8 mouse cellular contexts compared by ENCODE assay signal in the genomic region with DNA sequence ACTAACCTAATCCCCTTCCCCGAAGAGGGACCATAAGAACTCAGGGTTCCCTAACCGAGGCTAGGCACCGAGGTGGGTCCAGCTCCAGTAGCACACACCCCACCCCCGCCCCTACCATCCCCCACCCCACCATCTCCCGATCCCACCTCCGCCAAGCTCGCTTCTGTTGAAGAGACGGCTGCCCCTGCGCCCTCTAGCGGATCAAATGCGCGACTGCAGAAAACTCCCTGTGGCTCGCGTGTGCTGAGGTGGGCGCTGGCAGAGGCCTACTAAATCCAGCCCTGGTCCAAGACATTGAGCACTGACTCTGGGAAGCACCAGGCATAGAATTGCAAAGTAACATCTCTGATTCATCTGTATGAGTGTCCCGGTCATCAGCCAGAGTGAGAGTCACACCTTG. TPM values are rescaled to one million over a fixed set of nuclear protein-coding genes. Genes with fewer than 3 reads are reported as not detected.
A peak's percentile ranks its signal among the peaks of the same experiment; 100 is the strongest.
DNase-seq lines count a peak whose midpoint lies in the region; ATAC-seq and TF ChIP-seq lines count a peak whose summit lies in the region.

No protein-coding gene starts in this region.

- ATAC-seq in liver, embryonic 12.5 days, result no peak
- peak; percentile 39; the same call in 1 of the 2 replicates for ATAC-seq in forebrain, embryonic 11.5 days (replicated peaks; ENCODE audit: low FRiP score)
- no peak for ATAC-seq in hindbrain, embryonic 14.5 days (ENCODE audit: low FRiP score)
- no peak for ATAC-seq in neural tube, embryonic 15.5 days (ENCODE audit: low FRiP score)

- H3K9ac ChIP-seq in liver, embryonic 12.5 days, result no peak overlapping the region
- no peak overlapping the region for H3K9ac ChIP-seq in forebrain, embryonic 11.5 days (ENCODE audit: low read length)
- H3K9ac ChIP-seq in hindbrain, embryonic 14.5 days, result no peak overlapping the region
- no peak overlapping the region for H3K9ac ChIP-seq in neural tube, embryonic 15.5 days (replicated peaks)

- peak; percentile 92 for TF ChIP-seq CTCF in brain, embryonic 14.5 days (IDR thresholded peaks at IDR 0.05; ENCODE audit: borderline replicate concordance, extremely low read depth, insufficient read depth, insufficient read length)
- peak; percentile 65; the same call in 1 of the 2 replicates for TF ChIP-seq CTCF in lung, adult 2 months (IDR thresholded peaks at IDR 0.05; ENCODE audit: insufficient read depth, low read length)

- H3K27me3 ChIP-seq in liver, embryonic 12.5 days (replicated peaks), result peaks cover 93% of the 10 kb centered on the region
- peaks cover 40% of the 10 kb centered on the region for H3K27me3 ChIP-seq in forebrain, embryonic 11.5 days (ENCODE audit: control insufficient read depth, insufficient read depth, low read length)
- peaks cover 26% of the 10 kb centered on the region for H3K27me3 ChIP-seq in hindbrain, embryonic 14.5 days (ENCODE audit: control insufficient read depth, insufficient read depth, low read length)
- peaks cover 18% of the 10 kb centered on the region; the same call in 1 of the 2 replicates for H3K27me3 ChIP-seq in neural tube, embryonic 15.5 days (replicated peaks)

- 2% methylated on average over 16 of the region's 16 CpGs for WGBS in liver, embryonic 12.5 days (ENCODE audit: insufficient replicate concordance)
- 4% methylated on average over 16 of the region's 16 CpGs for WGBS in forebrain, embryonic 11.5 days
- WGBS in hindbrain, embryonic 14.5 days, result 2% methylated on average over 16 of the region's 16 CpGs
- 2% methylated on average over 16 of the region's 16 CpGs for WGBS in lung, adult 2 months
- WGBS in neural tube, embryonic 15.5 days, result 3% methylated on average over 16 of the region's 16 CpGs

- H3K4me1 ChIP-seq in liver, embryonic 12.5 days, result peaks cover 18% of the 10 kb centered on the region
- H3K4me1 ChIP-seq in forebrain, embryonic 11.5 days (replicated peaks; ENCODE audit: control insufficient read depth, insufficient read depth, low read length), result peaks cover 12% of the 10 kb centered on the region; the same call in 1 of the 2 replicates
- H3K4me1 ChIP-seq in hindbrain, embryonic 14.5 days (replicated peaks; ENCODE audit: control insufficient read depth, insufficient read depth, low read length), result peaks cover 11% of the 10 kb centered on the region
- no peaks in the 10 kb centered on the region for H3K4me1 ChIP-seq in lung, adult 2 months (ENCODE audit: control insufficient read depth, insufficient read depth, low read length)
- peaks cover 47% of the 10 kb centered on the region for H3K4me1 ChIP-seq in neural tube, embryonic 15.5 days

- peak; percentile 55 for DNase-seq in liver
- DNase-seq in brain, embryonic 14.5 days (ENCODE audit: low read depth), result peak; percentile 85
- peak; percentile 89 for DNase-seq in forebrain, embryonic 11.5 days (ENCODE audit: low spot score)
- peak; percentile 89 for DNase-seq in hindbrain, embryonic 14.5 days (ENCODE audit: low spot score)
- peak; percentile 59 for DNase-seq in lung, adult 2 months
- DNase-seq in thymus, postnatal 4 days, result peak; percentile 85

- H3K27ac ChIP-seq in liver, embryonic 12.5 days, result no peak overlapping the region
- H3K27ac ChIP-seq in forebrain, embryonic 11.5 days (ENCODE audit: low read depth, low read length), result no peak overlapping the region
- H3K27ac ChIP-seq in hindbrain, embryonic 14.5 days, result no peak overlapping the region
- H3K27ac ChIP-seq in neural tube, embryonic 15.5 days (replicated peaks), result no peak overlapping the region

- TF ChIP-seq POLR2A in brain, embryonic 14.5 days (IDR thresholded peaks at IDR 0.05; ENCODE audit: borderline replicate concordance, extremely low read depth, insufficient read depth, insufficient read length, poor library complexity, severe bottlenecking), result no peak
- TF ChIP-seq POLR2A in lung, adult 2 months (IDR thresholded peaks at IDR 0.05; ENCODE audit: borderline replicate concordance, extremely low read depth, low read depth, low read length), result no peak

- no peak overlapping the region for H3K4me3 ChIP-seq in liver, embryonic 12.5 days
- H3K4me3 ChIP-seq in forebrain, embryonic 11.5 days (ENCODE audit: low read depth, low read length), result no peak overlapping the region
- H3K4me3 ChIP-seq in hindbrain, embryonic 14.5 days (replicated peaks; ENCODE audit: low read length), result no peak overlapping the region
- no peak overlapping the region for H3K4me3 ChIP-seq in lung, adult 2 months (replicated peaks; ENCODE audit: extremely low read depth, low read depth, low read length)
- H3K4me3 ChIP-seq in neural tube, embryonic 15.5 days (replicated peaks), result peak overlapping the region; percentile 12; the same call in 1 of the 2 replicates

- no peak overlapping the region for H3K4me2 ChIP-seq in liver, embryonic 12.5 days
- H3K4me2 ChIP-seq in forebrain, embryonic 11.5 days (ENCODE audit: low read depth, low read length, severe bottlenecking), result no peak overlapping the region
- peak overlapping the region; percentile 34 for H3K4me2 ChIP-seq in hindbrain, embryonic 14.5 days (replicated peaks)
- H3K4me2 ChIP-seq in neural tube, embryonic 15.5 days, result peak overlapping the region; percentile 88

- H3K9me3 ChIP-seq in liver, embryonic 12.5 days (replicated peaks), result no peaks in the 10 kb centered on the region
- no peaks in the 10 kb centered on the region for H3K9me3 ChIP-seq in forebrain, embryonic 11.5 days (ENCODE audit: control insufficient read depth, low read length)
- H3K9me3 ChIP-seq in hindbrain, embryonic 14.5 days (ENCODE audit: control insufficient read depth, low read length), result no peaks in the 10 kb centered on the region
- no peaks in the 10 kb centered on the region for H3K9me3 ChIP-seq in neural tube, embryonic 15.5 days (replicated peaks)

- no peaks in the 10 kb centered on the region for H3K36me3 ChIP-seq in liver, embryonic 12.5 days
- H3K36me3 ChIP-seq in forebrain, embryonic 11.5 days (ENCODE audit: control insufficient read depth, insufficient read depth, low read length), result no peaks in the 10 kb centered on the region
- H3K36me3 ChIP-seq in hindbrain, embryonic 14.5 days (replicated peaks; ENCODE audit: control insufficient read depth, insufficient read depth), result no peaks in the 10 kb centered on the region
- no peaks in the 10 kb centered on the region for H3K36me3 ChIP-seq in neural tube, embryonic 15.5 days

RNA-seq across cellular contexts. Expression of a gene that starts 1.5 kb away (rescaled TPM):
- polyA plus RNA-seq in liver, embryonic 12.5 days (2016; fragmentation: Nextera tagmentation; extraction: Ambion mirVana), result not detected in 2 replicates
- polyA plus RNA-seq in brain, embryonic 14.5 days (2012; rRNA removed), result 13.2 and 22.5 TPM in 2 replicates
- polyA plus RNA-seq in forebrain, embryonic 11.5 days (2014; fragmentation: Nextera tagmentation; extraction: Ambion mirVana), result 0.08 and 0.20 TPM in 2 replicates
- polyA plus RNA-seq in hindbrain, embryonic 14.5 days (2014; fragmentation: Nextera tagmentation; extraction: Ambion mirVana), result 6.0 and 8.5 TPM in 2 replicates
- polyA plus RNA-seq in lung, adult 2 months (2012; rRNA removed), result 0.02 and 0.09 TPM in 2 replicates
- 9.8 and 10.6 TPM in 2 replicates for polyA plus RNA-seq in neural tube, embryonic 15.5 days (2015; fragmentation: Nextera tagmentation; extraction: Ambion mirVana)

RNA-seq across cellular contexts. Expression of a gene that starts 53.2 kb away (rescaled TPM):
- polyA plus RNA-seq in liver, embryonic 12.5 days (2016; fragmentation: Nextera tagmentation; extraction: Ambion mirVana), result 11.0 and 11.7 TPM in 2 replicates
- 37.6 and 72.6 TPM in 2 replicates for polyA plus RNA-seq in brain, embryonic 14.5 days (2012; rRNA removed)
- 108 and 113 TPM in 2 replicates for polyA plus RNA-seq in forebrain, embryonic 11.5 days (2014; fragmentation: Nextera tagmentation; extraction: Ambion mirVana)
- polyA plus RNA-seq in hindbrain, embryonic 14.5 days (2014; fragmentation: Nextera tagmentation; extraction: Ambion mirVana), result 11.7 and 12.5 TPM in 2 replicates
- 78.0 and 98.3 TPM in 2 replicates for polyA plus RNA-seq in lung, adult 2 months (2012; rRNA removed)
- polyA plus RNA-seq in neural tube, embryonic 15.5 days (2015; fragmentation: Nextera tagmentation; extraction: Ambion mirVana), result 14.5 and 22.6 TPM in 2 replicates

Comparison
In these comparisons a context has a peak if more than half of its experiments do, and no peak if none do; other contexts are left out.
1. H3K4me2 ChIP-seq: peak in hindbrain, embryonic 14.5 days (single experiment) and neural tube, embryonic 15.5 days (single experiment); none in liver, embryonic 12.5 days (single experiment) and forebrain, embryonic 11.5 days (single experiment).
2. Peak in every context shown above with its lines, with median percentiles within 50 percentile points of each other: DNase-seq.